Mouse (Mus musculus) CH12.LX (cell line): ENCODE measurements at regions not wholly inside any gene's neighbourhood (a gene's known extent, or its start where the extent isn't known, plus 50 kb on each side); places are given as distances from the start of the nearest gene placed in this dataset.

Source experiments
- CHD1 ChIP-seq: IDR thresholded peaks from 2 replicates; pipeline ENCODE4 v1.6.1; 2012; ENCODE audit warnings: low read depth, low read length, improper control_type of control experiment, inconsistent platforms
- CTCF ChIP-seq, 2 experiments: IDR thresholded peaks in 1 of 2; conservative IDR thresholded peaks in 1 of 2; 2 replicates each; pipeline ENCODE4 v1.5.1; 2011 to 2012; ENCODE audit warnings: low read depth in 2 of 2, low read length in 2 of 2, improper control_type of control experiment in 1 of 2, inconsistent platforms in 1 of 2, mild to moderate bottlenecking in 1 of 2, moderate library complexity in 1 of 2
- E2F4 ChIP-seq: IDR thresholded peaks from 2 replicates; pipeline ENCODE4 v1.6.1; 2011; ENCODE audit warnings: low read depth, low read length, improper control_type of control experiment; ENCODE audit not compliant: insufficient replicate concordance
- EP300 ChIP-seq: IDR thresholded peaks from 2 replicates; pipeline ENCODE4 v1.6.1; 2011; ENCODE audit warnings: low read length, improper control_type of control experiment
- ETS1 ChIP-seq: conservative IDR thresholded peaks from 2 replicates; pipeline ENCODE4 v1.6.1; 2012; ENCODE audit warnings: low read depth, mild to moderate bottlenecking, inconsistent platforms, low read length, improper control_type of control experiment, moderate library complexity
- KAT2A ChIP-seq: IDR thresholded peaks from 2 replicates; pipeline ENCODE4 v1.6.1; 2012; ENCODE audit warnings: low read length, improper control_type of control experiment, inconsistent platforms; ENCODE audit not compliant: insufficient replicate concordance
- MAZ ChIP-seq: IDR thresholded peaks from 2 replicates; pipeline ENCODE4 v1.6.1; 2012; ENCODE audit warnings: low read depth, mild to moderate bottlenecking, inconsistent platforms, low read length, improper control_type of control experiment, moderate library complexity
- MYC ChIP-seq: IDR thresholded peaks from 2 replicates; pipeline ENCODE4 v1.6.1; 2011; ENCODE audit warnings: low read depth, mild to moderate bottlenecking, improper control_type of control experiment, low read length
- NELFE ChIP-seq: IDR thresholded peaks from 2 replicates; pipeline ENCODE4 v1.6.1; 2011; ENCODE audit warnings: low read depth, low read length, improper control_type of control experiment
- POLR2A ChIP-seq: IDR thresholded peaks from 2 replicates; pipeline ENCODE4 v1.6.1; 2011; ENCODE audit warnings: low read depth, mild to moderate bottlenecking, improper control_type of control experiment, low read length
- POLR2AphosphoS2 ChIP-seq: IDR thresholded peaks from 2 replicates; pipeline ENCODE4 v1.6.1; 2011; ENCODE audit warnings: low read depth, low read length, improper control_type of control experiment
- ZNF384 ChIP-seq: IDR thresholded peaks from 2 replicates; pipeline ENCODE4 v1.6.1; 2012; ENCODE audit warnings: low read depth, low read length, improper control_type of control experiment, inconsistent platforms

DNA sequence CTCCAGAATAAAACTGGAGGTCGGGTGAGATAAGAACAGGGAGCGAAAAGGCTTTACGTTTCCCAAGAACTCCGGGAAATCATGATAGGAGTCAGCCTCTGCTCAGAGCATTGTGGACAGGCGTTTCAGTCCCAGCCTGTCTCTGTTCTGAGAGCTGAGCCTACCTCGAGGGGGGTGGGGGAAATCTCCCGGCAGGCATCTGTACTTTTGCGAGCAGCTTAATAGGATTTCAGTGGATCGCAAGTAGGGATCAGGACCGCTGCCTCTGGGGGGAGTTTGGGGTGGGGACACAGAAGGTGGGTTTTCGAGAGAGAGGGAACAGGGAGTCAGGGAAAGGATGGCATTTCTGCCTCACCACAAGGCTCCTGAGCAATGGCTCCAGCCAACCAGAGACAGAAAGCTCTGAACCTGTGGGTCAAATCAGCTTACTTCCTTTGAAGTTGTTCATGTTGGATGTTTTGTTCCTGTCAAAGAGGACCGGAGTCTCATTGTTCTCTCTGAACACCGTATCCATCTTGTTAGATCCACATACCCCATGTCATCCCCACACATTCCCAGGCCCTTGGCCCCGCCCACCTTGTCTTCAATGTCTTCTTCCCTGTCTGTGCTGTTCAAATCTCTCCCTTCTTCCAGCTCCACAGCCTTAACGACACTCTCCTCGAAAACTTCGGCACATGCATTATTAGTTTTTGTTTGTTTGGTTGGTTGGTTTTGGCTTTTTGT, 109.5 kb downstream of the Trim29 start:
- TF ChIP-seq POLR2A (no peak), NELFE (no peak), CTCF (conservative IDR thresholded peaks at IDR 0.05 in 1 of 2, IDR thresholded peaks at IDR 0.05 in 1 of 2; ENCODE audit: low read depth in 2 of 2, low read length in 2 of 2) (no peak), KAT2A (no peak), MYC (no peak), EP300 (no peak), E2F4 (no peak), ETS1 (no peak), CHD1 (no peak), POLR2AphosphoS2 (no peak), MAZ (no peak), ZNF384 (no peak)
